Mouse (Mus musculus) CH12.LX (cell line): ENCODE data around the gene Nynrin. TPM values are rescaled to one million over a fixed set of nuclear protein-coding genes. Genes with fewer than 3 reads are reported as not detected.

Experiments
- DNase-seq: peaks from one replicate; pipeline ENCODE4 v3.0.0-alpha.2; 2013; ENCODE audit errors: extremely low read depth
- H3K27ac ChIP-seq: 2 replicates; pipeline ENCODE4 v1.5.1; 2012; ENCODE audit warnings: low read depth, mild to moderate bottlenecking, control low read depth, moderate library complexity; ENCODE audit not compliant: insufficient read depth
- H3K27me3 ChIP-seq: replicated peaks from 2 replicates; pipeline ENCODE3; 2012; ENCODE audit warnings: inconsistent platforms
- H3K36me3 ChIP-seq, 2 experiments: replicated peaks in 1 of 2; 2 replicates each; pipeline versions ENCODE3 to v1.6.1; 2012; ENCODE audit warnings: inconsistent platforms in 1 of 2, low read length in 1 of 2, mild to moderate bottlenecking in 1 of 2, mixed read lengths in 1 of 2, moderate library complexity in 1 of 2; ENCODE audit not compliant: control insufficient read depth in 1 of 2, insufficient read depth in 1 of 2
- H3K4me1 ChIP-seq, 2 experiments: 2 replicates each; pipeline ENCODE4 v1.6.1; 2012; ENCODE audit warnings: inconsistent platforms in 1 of 2, moderate library complexity in 1 of 2; ENCODE audit not compliant: insufficient read depth in 2 of 2, control insufficient read depth in 1 of 2
- H3K4me2 ChIP-seq: 2 replicates; pipeline ENCODE4 v1.6.1; 2012; ENCODE audit warnings: low read depth, mild to moderate bottlenecking, control low read depth; ENCODE audit not compliant: poor library complexity, insufficient read depth, severe bottlenecking
- H3K4me3 ChIP-seq, 3 experiments: fragments of 150-350 bp in 1 of 3; sonication (generic) in 1 of 3; replicated peaks in 1 of 3; 2 replicates each; pipeline versions ENCODE3 to v1.5.1; 2011 to 2012; ENCODE audit warnings: low read depth in 2 of 3, low read length in 2 of 3, mild to moderate bottlenecking in 2 of 3, moderate library complexity in 2 of 3, control low read depth in 1 of 3, improper control_type of control experiment in 1 of 3, inconsistent platforms in 1 of 3, mixed read lengths in 1 of 3; ENCODE audit not compliant: poor library complexity in 1 of 3
- H3K79me2 ChIP-seq: replicated peaks from 2 replicates; pipeline ENCODE4 v1.6.1; 2012; ENCODE audit warnings: mild to moderate bottlenecking, moderate library complexity; ENCODE audit not compliant: control insufficient read depth, poor library complexity, insufficient read depth, severe bottlenecking; ENCODE audit errors: extremely low read depth
- H3K9ac ChIP-seq: 2 replicates; pipeline ENCODE4 v1.6.1; 2012; ENCODE audit warnings: low read depth, mild to moderate bottlenecking, control low read depth, moderate library complexity; ENCODE audit not compliant: insufficient read depth
- H3K9me3 ChIP-seq: replicated peaks from 2 replicates; pipeline ENCODE3; 2012; ENCODE audit warnings: low read length, inconsistent platforms, mixed read lengths
- BHLHE40 ChIP-seq: IDR thresholded peaks from 2 replicates; pipeline ENCODE4 v1.6.1; 2011; ENCODE audit warnings: mild to moderate bottlenecking, low read depth, low read length, improper control_type of control experiment
- CHD1 ChIP-seq: IDR thresholded peaks from 2 replicates; pipeline ENCODE4 v1.6.1; 2012; ENCODE audit warnings: low read depth, low read length, improper control_type of control experiment, inconsistent platforms
- CHD2 ChIP-seq: IDR thresholded peaks from 2 replicates; pipeline ENCODE4 v1.6.1; 2011; ENCODE audit warnings: low read length, improper control_type of control experiment
- CTCF ChIP-seq, 2 experiments: IDR thresholded peaks in 1 of 2; conservative IDR thresholded peaks in 1 of 2; 2 replicates each; pipeline ENCODE4 v1.5.1; 2011 to 2012; ENCODE audit warnings: low read depth in 2 of 2, low read length in 2 of 2, improper control_type of control experiment in 1 of 2, inconsistent platforms in 1 of 2, mild to moderate bottlenecking in 1 of 2, moderate library complexity in 1 of 2
- ELF1 ChIP-seq: IDR thresholded peaks from 2 replicates; pipeline ENCODE4 v1.6.1; 2014; ENCODE audit warnings: low read depth, mild to moderate bottlenecking, inconsistent platforms, low read length, improper control_type of control experiment
- EP300 ChIP-seq: IDR thresholded peaks from 2 replicates; pipeline ENCODE4 v1.6.1; 2011; ENCODE audit warnings: low read length, improper control_type of control experiment
- ETS1 ChIP-seq: conservative IDR thresholded peaks from 2 replicates; pipeline ENCODE4 v1.6.1; 2012; ENCODE audit warnings: low read depth, mild to moderate bottlenecking, inconsistent platforms, low read length, improper control_type of control experiment, moderate library complexity
- IRF4 ChIP-seq: IDR thresholded peaks from 2 replicates; pipeline ENCODE4 v1.6.1; 2014; ENCODE audit warnings: low read depth, mild to moderate bottlenecking, inconsistent platforms, low read length, improper control_type of control experiment
- JUN ChIP-seq: IDR thresholded peaks from 2 replicates; pipeline ENCODE4 v1.6.1; 2011; ENCODE audit warnings: low read depth, mild to moderate bottlenecking, low read length, improper control_type of control experiment, moderate library complexity; ENCODE audit not compliant: insufficient read depth
- JUND ChIP-seq: conservative IDR thresholded peaks from 2 replicates; pipeline ENCODE4 v1.6.1; 2011; ENCODE audit warnings: low read depth, low read length, improper control_type of control experiment
- KAT2A ChIP-seq: IDR thresholded peaks from 2 replicates; pipeline ENCODE4 v1.6.1; 2012; ENCODE audit warnings: low read length, improper control_type of control experiment, inconsistent platforms; ENCODE audit not compliant: insufficient replicate concordance
- MAX ChIP-seq: IDR thresholded peaks from 2 replicates; pipeline ENCODE4 v1.6.1; 2011; ENCODE audit warnings: low read length, improper control_type of control experiment
- MAZ ChIP-seq: IDR thresholded peaks from 2 replicates; pipeline ENCODE4 v1.6.1; 2012; ENCODE audit warnings: low read depth, mild to moderate bottlenecking, inconsistent platforms, low read length, improper control_type of control experiment, moderate library complexity
- MYC ChIP-seq: IDR thresholded peaks from 2 replicates; pipeline ENCODE4 v1.6.1; 2011; ENCODE audit warnings: low read depth, mild to moderate bottlenecking, improper control_type of control experiment, low read length
- NELFE ChIP-seq: IDR thresholded peaks from 2 replicates; pipeline ENCODE4 v1.6.1; 2011; ENCODE audit warnings: low read depth, low read length, improper control_type of control experiment
- PAX5 ChIP-seq: IDR thresholded peaks from 2 replicates; pipeline ENCODE4 v1.6.1; 2012; ENCODE audit warnings: low read length, inconsistent platforms, mixed read lengths
- POLR2A ChIP-seq: IDR thresholded peaks from 2 replicates; pipeline ENCODE4 v1.6.1; 2011; ENCODE audit warnings: low read depth, mild to moderate bottlenecking, improper control_type of control experiment, low read length
- RAD21 ChIP-seq: IDR thresholded peaks from 2 replicates; pipeline ENCODE4 v1.6.1; 2011; ENCODE audit warnings: low read depth, mild to moderate bottlenecking, low read length, improper control_type of control experiment, moderate library complexity
- RCOR1 ChIP-seq: conservative IDR thresholded peaks from 2 replicates; pipeline ENCODE4 v1.6.1; 2012; ENCODE audit warnings: low read depth, mild to moderate bottlenecking, inconsistent platforms, low read length, improper control_type of control experiment
- SIN3A ChIP-seq: IDR thresholded peaks from 2 replicates; pipeline ENCODE4 v1.6.1; 2012; ENCODE audit warnings: low read length, improper control_type of control experiment, inconsistent platforms
- SMC3 ChIP-seq: IDR thresholded peaks from 2 replicates; pipeline ENCODE4 v1.6.1; 2011; ENCODE audit warnings: low read depth, low read length, improper control_type of control experiment
- TCF12 ChIP-seq: IDR thresholded peaks from 2 replicates; pipeline ENCODE4 v1.6.1; 2014; ENCODE audit warnings: low read depth, mild to moderate bottlenecking, inconsistent platforms, low read length, improper control_type of control experiment
- ZNF384 ChIP-seq: IDR thresholded peaks from 2 replicates; pipeline ENCODE4 v1.6.1; 2012; ENCODE audit warnings: low read depth, low read length, improper control_type of control experiment, inconsistent platforms
- dilution Hi-C: fragments of 300-500 bp; cut with MboI; formaldehyde crosslinking; loops from 2 replicates; pipeline ENCODE4 v1.14.3; 2020; ENCODE audit warnings: low sequenced_read_pairs; ENCODE audit not compliant: extremely low pct_unique_long_range_greater_than_20kb, extremely low pct_ligation_motif_present
- in situ Hi-C: fragments of 300-500 bp; cut with MboI; formaldehyde crosslinking; loops from 3 replicates; pipeline ENCODE4 v1.14.3; 2019; ENCODE audit warnings: low sequenced_read_pairs, low pct_ligation_motif_present, low pct_unique_long_range_greater_than_20kb, mixed read lengths
- polyA plus RNA-seq: library from polyadenylated mRNA; unstranded; fragments of >175 nt; gene quantifications from 2 replicates; pipeline ENCODE4 v1.2.1, GENCODE M21; 2012; ENCODE audit warnings: low read depth; ENCODE audit not compliant: insufficient read length
- total RNA-seq, 2 experiments: library from RNA; depleted of rRNA; stranded (reverse); fragments of 300-350 nt in 1 of 2; fragments of >200 nt in 1 of 2; gene quantifications; 2 replicates each; pipeline ENCODE4 v1.2.3; 2012 to 2014

The Nynrin gene
- total and polyA plus RNA-seq, 3 experiments, result under 0.01 to 0.10 TPM; not detected in 1

DNA sequence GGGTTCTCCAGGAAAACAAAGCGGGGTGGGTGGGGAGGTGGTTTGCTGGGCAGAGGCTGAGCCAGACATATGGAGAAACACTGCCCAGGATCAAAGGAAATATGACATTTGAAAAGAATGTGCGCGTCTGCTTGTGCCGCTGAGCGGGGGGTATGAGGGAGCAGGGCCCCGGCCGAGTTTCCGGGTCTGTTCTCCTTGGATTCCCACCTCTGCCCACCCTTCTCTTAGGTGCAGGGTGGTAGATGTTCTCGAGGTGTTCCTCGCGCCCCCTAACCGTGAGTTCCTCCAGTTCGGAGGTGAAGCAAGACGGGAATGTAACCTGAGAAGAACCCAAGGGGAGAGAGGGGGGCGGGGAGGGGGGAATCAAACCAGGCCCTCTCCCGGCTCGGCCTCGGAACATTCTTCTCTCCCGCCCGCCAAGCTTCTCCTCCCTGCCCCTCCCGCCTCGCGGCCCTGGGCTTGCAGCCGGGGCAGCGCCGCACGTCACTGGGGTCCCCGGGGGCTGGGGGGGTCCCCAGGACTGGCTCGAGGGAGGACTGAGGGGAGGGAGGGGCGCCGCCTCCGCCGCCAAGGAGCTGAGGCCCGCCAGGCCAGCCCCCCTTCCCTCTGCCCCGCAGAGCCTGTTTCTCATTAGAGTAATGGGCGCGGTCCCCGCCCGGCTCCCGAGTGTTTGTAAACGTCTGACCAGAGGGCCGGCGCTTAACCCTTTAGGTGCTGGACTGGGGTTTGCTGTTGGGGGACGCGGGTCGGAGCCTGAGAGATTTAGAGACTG is 30.6 kb upstream of the Nynrin start, which contains the start of gene Nfatc4:
Gene Nfatc4 (plus strand): TSS at position 154 of the 772 bp plus-strand sequence.
- no peak for DNase-seq
- in situ Hi-C loops (loop anchor here (5.0 kb wide), 1 partner anchor 39 kb away; no protein-coding TSS in a partner anchor), dilution Hi-C loops (no loop called here)
- H3K9ac ChIP-seq, result no peak within 1 kb of the TSS
- no peaks in the 10 kb centered on the region for H3K36me3 ChIP-seq
- H3K9me3 ChIP-seq, result no peaks in the 10 kb centered on the region
- peaks cover 0 to 4% of the 10 kb centered on the region in 2 experiments; a peak in 1 of 4 replicates for H3K4me1 ChIP-seq
- H3K27me3 ChIP-seq, result peaks cover 10% of the 10 kb centered on the region
- no peak within 1 kb of the TSS for H3K4me3 ChIP-seq
- TF ChIP-seq BHLHE40, result no peak
- no peak for TF ChIP-seq ETS1
- no peak for TF ChIP-seq TCF12
- no peak for TF ChIP-seq EP300
- TF ChIP-seq CHD1, result no peak
- no peak for TF ChIP-seq CHD2
- no peak for TF ChIP-seq POLR2A
- TF ChIP-seq SIN3A, result no peak
- no peak for TF ChIP-seq RCOR1
- TF ChIP-seq ZNF384, result no peak
- no peak for TF ChIP-seq MYC
- no peak for TF ChIP-seq JUN
- no peak for TF ChIP-seq PAX5
- no peak for TF ChIP-seq JUND
- TF ChIP-seq IRF4, result no peak
- no peak for TF ChIP-seq MAX
- TF ChIP-seq KAT2A, result no peak
- TF ChIP-seq RAD21, result no peak
- no peak for TF ChIP-seq ELF1
- TF ChIP-seq CTCF (conservative IDR thresholded peaks at IDR 0.05 in 1 of 2, IDR thresholded peaks at IDR 0.05 in 1 of 2; ENCODE audit: low read depth in 2 of 2, low read length in 2 of 2), result no peak
- TF ChIP-seq, all 38 proteins: peak for 0
- no peaks in the 10 kb centered on the region for H3K79me2 ChIP-seq
- no peak within 1 kb of the TSS for H3K27ac ChIP-seq
- no peak within 1 kb of the TSS; the same call in 1 of the 2 replicates for H3K4me2 ChIP-seq

DNA sequence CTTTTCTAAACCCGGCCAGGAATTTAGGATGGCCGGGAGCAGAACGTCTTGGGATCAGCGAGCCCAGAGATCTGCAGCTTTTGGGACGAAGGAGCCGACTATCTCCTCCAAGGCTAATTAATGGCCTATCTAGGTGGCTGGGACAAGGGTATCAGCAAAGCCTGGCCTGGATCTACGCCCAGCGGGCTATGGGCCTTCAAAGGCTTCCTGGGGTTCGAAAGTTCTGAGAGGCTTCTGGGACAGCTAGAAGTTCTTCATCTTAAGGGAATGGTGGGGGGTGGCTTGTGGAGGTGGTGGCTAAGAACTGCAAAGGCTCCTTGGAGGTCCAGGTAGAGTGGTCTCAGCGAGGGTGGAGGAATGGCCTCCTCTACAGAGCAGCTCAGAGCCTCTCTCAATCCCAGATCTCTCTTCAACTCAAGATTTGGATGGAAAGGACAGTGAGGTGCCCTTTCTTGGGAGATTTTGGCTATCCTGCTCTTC is 29.8 kb upstream of the Nynrin start:
- H3K4me2 ChIP-seq, result no peak overlapping the region
- in situ Hi-C loops, result loop anchor here (5.0 kb wide), 1 partner anchor 38 kb away; no protein-coding TSS in a partner anchor
- dilution Hi-C loops, result no loop called here
- H3K79me2 ChIP-seq, result no peaks in the 10 kb centered on the region
- peaks cover 0 to 7% of the 10 kb centered on the region in 2 experiments; a peak in 2 of 4 replicates for H3K4me1 ChIP-seq
- peaks cover 14% of the 10 kb centered on the region for H3K27me3 ChIP-seq
- H3K27ac ChIP-seq, result no peak overlapping the region
- no peaks in the 10 kb centered on the region for H3K36me3 ChIP-seq
- H3K9me3 ChIP-seq, result no peaks in the 10 kb centered on the region
- H3K9ac ChIP-seq, result no peak overlapping the region
- no peak overlapping the region for H3K4me3 ChIP-seq
- TF ChIP-seq MAZ (no peak), NELFE (no peak), IRF4 (no peak), SIN3A (no peak), SMC3 (no peak)
- TF ChIP-seq, all 38 proteins: peak for 0
- no peak for DNase-seq
